ENCODE assay signal across 11 mouse cellular contexts in the genomic region with DNA sequence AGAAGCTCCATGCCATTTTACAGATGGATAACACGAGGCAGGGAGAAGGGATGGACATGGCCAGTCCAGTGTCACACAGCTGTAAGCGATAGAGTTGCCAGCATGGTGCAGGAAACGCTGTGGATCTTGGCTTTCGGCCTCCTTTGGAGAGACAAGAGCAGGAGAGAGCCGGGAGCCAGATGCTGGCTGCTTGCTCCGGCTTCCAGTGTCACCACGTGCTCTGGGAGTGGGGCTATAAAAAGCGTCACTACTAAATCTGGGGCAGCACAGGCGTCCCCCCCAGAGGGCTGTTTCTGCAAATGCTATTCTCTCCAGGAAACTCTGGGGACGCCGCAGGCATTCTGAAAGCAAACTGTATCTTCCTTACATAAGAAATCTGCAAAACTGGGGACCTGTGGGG.
DNase-seq lines count a peak whose midpoint lies in the region; ATAC-seq and TF ChIP-seq lines count a peak whose summit lies in the region.
"Had no signal": no experiment of that assay in that cellular context is flagged by ENCODE, and none has a peak within 500 bp of the region (broad histone marks: within the 10 kb centered on the region; RNA-seq: fewer than 3 reads in every experiment).

No protein-coding gene starts in this region.

- no peaks in the 10 kb centered on the region for H3K36me3 ChIP-seq in heart, embryonic 14.5 days (ENCODE audit: control insufficient read depth, insufficient read depth, low read length)
- no peaks in the 10 kb centered on the region for H3K36me3 ChIP-seq in forebrain, embryonic 14.5 days (ENCODE audit: control insufficient read depth, insufficient read depth, low read length)
- no peaks in the 10 kb centered on the region for H3K36me3 ChIP-seq in stomach, postnatal 0 days (ENCODE audit: control insufficient read depth, insufficient read depth, low read length)
- H3K36me3 ChIP-seq: embryonic facial prominence, embryonic 15.5 days had no signal

- DNase-seq in lung, postnatal 10 days: peak; percentile 78
- DNase-seq in lung, adult 18-20 months: no peak
- DNase-seq in left cerebral cortex, adult 8-10 months (ENCODE audit: low spot score in 2 of 2): peak; percentile 54 to 93
- peak; percentile 86 to 93 for DNase-seq in right cerebral cortex, postnatal 36 days (ENCODE audit: low spot score in 2 of 2)
- no peak for DNase-seq in forebrain, embryonic 14.5 days (ENCODE audit: low spot score)
- DNase-seq in stomach, postnatal 0 days (ENCODE audit: low spot score): no peak

- no peak for TF ChIP-seq CTCF in stomach, postnatal 0 days (IDR thresholded peaks at IDR 0.05; ENCODE audit: low read depth)

- no peak overlapping the region for H3K4me3 ChIP-seq in heart, embryonic 14.5 days (ENCODE audit: control insufficient read depth in 1 of 2, insufficient read depth in 1 of 2, low read depth in 1 of 2, low read length in 2 of 2)
- H3K4me3 ChIP-seq in forebrain, embryonic 14.5 days (ENCODE audit: low read depth, low read length): no peak overlapping the region
- H3K4me3 ChIP-seq in stomach, postnatal 0 days (ENCODE audit: low read depth, low read length): no peak overlapping the region
- H3K4me3 ChIP-seq: embryonic facial prominence, embryonic 15.5 days had no signal

- H3K4me2 ChIP-seq in heart, embryonic 14.5 days (ENCODE audit: low read length): peak overlapping the region; percentile 24; the same call in 1 of the 2 replicates
- H3K4me2 ChIP-seq in forebrain, embryonic 14.5 days (ENCODE audit: low read length): no peak overlapping the region
- H3K4me2 ChIP-seq in stomach, postnatal 0 days (replicated peaks; ENCODE audit: low read depth): no peak overlapping the region
- H3K4me2 ChIP-seq: embryonic facial prominence, embryonic 15.5 days had no signal

- WGBS in heart, embryonic 14.5 days: 12% methylated on average over 11 of the region's 11 CpGs
- 66% methylated on average over 11 of the region's 11 CpGs for WGBS in forebrain, embryonic 14.5 days
- WGBS in stomach, postnatal 0 days: 40% methylated on average over 11 of the region's 11 CpGs

- peak; percentile 49 for ATAC-seq in heart, embryonic 14.5 days (ENCODE audit: insufficient number of reproducible peaks, insufficient read depth, low FRiP score, low read depth)
- no peak for ATAC-seq in activated CD4-positive, CD25-positive, alpha-beta regulatory T cell, adult 4 months
- ATAC-seq in forebrain, embryonic 14.5 days: no peak
- ATAC-seq in stomach, postnatal 0 days (ENCODE audit: low FRiP score, low TSS enrichment): no peak
- ATAC-seq: Patski had no signal

- no peaks in the 10 kb centered on the region for H3K27me3 ChIP-seq in heart, embryonic 14.5 days (ENCODE audit: control insufficient read depth, insufficient read depth, low read length)
- H3K27me3 ChIP-seq in forebrain, embryonic 14.5 days (replicated peaks; ENCODE audit: control insufficient read depth, insufficient read depth, low read length): no peaks in the 10 kb centered on the region; the same call in 1 of the 2 replicates
- no peaks in the 10 kb centered on the region for H3K27me3 ChIP-seq in stomach, postnatal 0 days (ENCODE audit: control insufficient read depth, insufficient read depth, low read length)
- H3K27me3 ChIP-seq: Patski had no signal

- H3K4me1 ChIP-seq in heart, embryonic 14.5 days (ENCODE audit: control insufficient read depth in 2 of 2, insufficient read depth in 2 of 2, low read length in 2 of 2): peaks cover 25 to 38% of the 10 kb centered on the region in 2 experiments
- H3K4me1 ChIP-seq in forebrain, embryonic 14.5 days (ENCODE audit: control insufficient read depth, insufficient read depth, low read length): peaks cover 12% of the 10 kb centered on the region
- no peaks in the 10 kb centered on the region for H3K4me1 ChIP-seq in stomach, postnatal 0 days (replicated peaks; ENCODE audit: control insufficient read depth, insufficient read depth)

- TF ChIP-seq EP300 in stomach, postnatal 0 days (optimal IDR thresholded peaks at IDR 0.05): no peak

- H3K27ac ChIP-seq in heart, embryonic 14.5 days (replicated peaks in 1 of 2; ENCODE audit: control insufficient read depth in 1 of 2, insufficient read depth in 1 of 2, low read depth in 2 of 2, low read length in 2 of 2): peak overlapping the region; percentile 63 to 75
- no peak overlapping the region for H3K27ac ChIP-seq in forebrain, embryonic 14.5 days (ENCODE audit: low read depth, low read length)
- H3K27ac ChIP-seq in stomach, postnatal 0 days (replicated peaks): no peak overlapping the region
- H3K27ac ChIP-seq: embryonic facial prominence, embryonic 15.5 days; macrophage had no signal

- H3K9ac ChIP-seq in heart, embryonic 14.5 days (ENCODE audit: low read length): no peak overlapping the region; the same call in 1 of the 2 replicates
- H3K9ac ChIP-seq in forebrain, embryonic 14.5 days (ENCODE audit: low read length): no peak overlapping the region
- no peak overlapping the region for H3K9ac ChIP-seq in stomach, postnatal 0 days (ENCODE audit: low read length)
- H3K9ac ChIP-seq: embryonic facial prominence, embryonic 15.5 days had no signal

- H3K9me3 ChIP-seq in heart, embryonic 14.5 days (ENCODE audit: control insufficient read depth, low read length): peaks cover 6% of the 10 kb centered on the region; the same call in 1 of the 2 replicates
- H3K9me3 ChIP-seq in forebrain, embryonic 14.5 days (replicated peaks; ENCODE audit: control insufficient read depth, low read length): no peaks in the 10 kb centered on the region
- no peaks in the 10 kb centered on the region for H3K9me3 ChIP-seq in stomach, postnatal 0 days (ENCODE audit: control insufficient read depth, low read length)
- H3K9me3 ChIP-seq: embryonic facial prominence, embryonic 15.5 days had no signal

Comparison
In these comparisons a context has a peak if more than half of its experiments do, and no peak if none do; other contexts are left out.
1. DNase-seq: peak in lung, postnatal 10 days (single experiment), left cerebral cortex, adult 8-10 months (2 of 2) and right cerebral cortex, postnatal 36 days (2 of 2); none in lung, adult 18-20 months (0 of 2), forebrain, embryonic 14.5 days (single experiment) and stomach, postnatal 0 days (single experiment).
2. H3K27ac ChIP-seq: peak in heart, embryonic 14.5 days (2 of 2); none in forebrain, embryonic 14.5 days (single experiment) and stomach, postnatal 0 days (single experiment).